Mouse (Mus musculus): ENCODE measurements around the gene Olfm1. TPM values are rescaled to one million over a fixed set of nuclear protein-coding genes. Genes with fewer than 3 reads are reported as not detected.

The Olfm1 gene
- polyA plus RNA-seq, 2 experiments, result 24.6 to 42.1 TPM

- ATAC-seq (ENCODE audit: low FRiP score, low read depth) (no peak), DNase-seq (ENCODE audit: low spot score) (no peak)
- Histone ChIP-seq H3K4me2 (replicated peaks; ENCODE audit: low read depth, low read length, severe bottlenecking) (no peak overlapping the region), H3K27ac (replicated peaks; ENCODE audit: low read depth, low read length) (no peak overlapping the region), H3K4me1 (ENCODE audit: control insufficient read depth, insufficient read depth, low read length) (no peaks in the 10 kb centered on the region), H3K27me3 (ENCODE audit: control insufficient read depth, insufficient read depth, low read length) (no peaks in the 10 kb centered on the region), H3K4me3 (replicated peaks; ENCODE audit: low read length) (no peak overlapping the region), H3K9me3 (ENCODE audit: control insufficient read depth, low read length) (no peaks in the 10 kb centered on the region), H3K9ac (ENCODE audit: low read depth, low read length, severe bottlenecking) (no peak overlapping the region), H3K36me3 (ENCODE audit: control insufficient read depth, insufficient read depth, low read length) (no peaks in the 10 kb centered on the region)
- TF ChIP-seq POLR2A (IDR thresholded peaks at IDR 0.05; ENCODE audit: borderline replicate concordance, extremely low read depth, insufficient read depth, insufficient read length), result no peak
- 85% methylated on average over 4 of the region's 4 CpGs for WGBS
Observed at GRCm38 (mm10) chr2:28252554-28252953, 59.8 kb downstream of the Olfm1 start.

GRCm38 (mm10) chr2:28256029-28256428, 63.2 kb downstream of the Olfm1 start:
- 90% methylated on average over 7 of the region's 7 CpGs for WGBS
- no peaks in the 10 kb centered on the region for H3K4me1 ChIP-seq (ENCODE audit: control insufficient read depth, insufficient read depth, low read length)
- no peak overlapping the region for H3K4me3 ChIP-seq (replicated peaks; ENCODE audit: low read length)
- no peak for TF ChIP-seq POLR2A (IDR thresholded peaks at IDR 0.05; ENCODE audit: borderline replicate concordance, extremely low read depth, insufficient read depth, insufficient read length)
- H3K36me3 ChIP-seq (ENCODE audit: control insufficient read depth, insufficient read depth, low read length), result no peaks in the 10 kb centered on the region
- DNase-seq (ENCODE audit: low spot score), result no peak
- H3K4me2 ChIP-seq (replicated peaks; ENCODE audit: low read depth, low read length, severe bottlenecking), result no peak overlapping the region
- no peaks in the 10 kb centered on the region for H3K27me3 ChIP-seq (ENCODE audit: control insufficient read depth, insufficient read depth, low read length)
- no peak overlapping the region for H3K27ac ChIP-seq (replicated peaks; ENCODE audit: low read depth, low read length)
- ATAC-seq (ENCODE audit: low FRiP score, low read depth), result no peak
- no peak overlapping the region for H3K9ac ChIP-seq (ENCODE audit: low read depth, low read length, severe bottlenecking)
- H3K9me3 ChIP-seq (ENCODE audit: control insufficient read depth, low read length), result no peaks in the 10 kb centered on the region

- no peak overlapping the region for H3K9ac ChIP-seq (ENCODE audit: low read depth, low read length, severe bottlenecking)
- no peak for TF ChIP-seq POLR2A (IDR thresholded peaks at IDR 0.05; ENCODE audit: borderline replicate concordance, extremely low read depth, insufficient read depth, insufficient read length)
- ATAC-seq (ENCODE audit: low FRiP score, low read depth) (no peak), DNase-seq (ENCODE audit: low spot score) (no peak)
- WGBS, result 55% methylated on average over 3 of the region's 3 CpGs
- no peak overlapping the region for H3K4me3 ChIP-seq (replicated peaks; ENCODE audit: low read length)
- H3K4me1 ChIP-seq (ENCODE audit: control insufficient read depth, insufficient read depth, low read length), result no peaks in the 10 kb centered on the region
- H3K27ac ChIP-seq (replicated peaks; ENCODE audit: low read depth, low read length), result no peak overlapping the region
- H3K9me3 ChIP-seq (ENCODE audit: control insufficient read depth, low read length), result no peaks in the 10 kb centered on the region
- no peaks in the 10 kb centered on the region for H3K27me3 ChIP-seq (ENCODE audit: control insufficient read depth, insufficient read depth, low read length)
- no peak overlapping the region for H3K4me2 ChIP-seq (replicated peaks; ENCODE audit: low read depth, low read length, severe bottlenecking)
- no peaks in the 10 kb centered on the region for H3K36me3 ChIP-seq (ENCODE audit: control insufficient read depth, insufficient read depth, low read length)
Observed at GRCm38 (mm10) chr2:28261438-28261837, 68.6 kb downstream of the Olfm1 start.

GRCm38 (mm10) chr2:28267776-28268275, 75.0 kb downstream of the Olfm1 start:
- Histone ChIP-seq H3K4me2 (replicated peaks; ENCODE audit: low read depth, low read length, severe bottlenecking) (no peak overlapping the region), H3K4me3 (replicated peaks; ENCODE audit: low read length) (no peak overlapping the region), H3K27me3 (ENCODE audit: control insufficient read depth, insufficient read depth, low read length) (no peaks in the 10 kb centered on the region), H3K27ac (replicated peaks; ENCODE audit: low read depth, low read length) (no peak overlapping the region), H3K9me3 (ENCODE audit: control insufficient read depth, low read length) (no peaks in the 10 kb centered on the region), H3K36me3 (ENCODE audit: control insufficient read depth, insufficient read depth, low read length) (no peaks in the 10 kb centered on the region), H3K9ac (ENCODE audit: low read depth, low read length, severe bottlenecking) (no peak overlapping the region), H3K4me1 (ENCODE audit: control insufficient read depth, insufficient read depth, low read length) (peaks cover 3% of the 10 kb centered on the region; the same call in 1 of the 2 replicates)
- 86% methylated on average over 3 of the region's 3 CpGs for WGBS
- no peak for ATAC-seq (ENCODE audit: low FRiP score, low read depth)
- TF ChIP-seq POLR2A (IDR thresholded peaks at IDR 0.05; ENCODE audit: borderline replicate concordance, extremely low read depth, insufficient read depth, insufficient read length), result no peak
- DNase-seq (ENCODE audit: low spot score), result no peak

GRCm38 (mm10) chr2:28270561-28270960, 77.8 kb downstream of the Olfm1 start:
- peaks cover 3% of the 10 kb centered on the region; the same call in 1 of the 2 replicates for H3K4me1 ChIP-seq (ENCODE audit: control insufficient read depth, insufficient read depth, low read length)
- no peak overlapping the region for H3K4me3 ChIP-seq (replicated peaks; ENCODE audit: low read length)
- no peaks in the 10 kb centered on the region for H3K36me3 ChIP-seq (ENCODE audit: control insufficient read depth, insufficient read depth, low read length)
- H3K9ac ChIP-seq (ENCODE audit: low read depth, low read length, severe bottlenecking), result no peak overlapping the region
- no peaks in the 10 kb centered on the region for H3K9me3 ChIP-seq (ENCODE audit: control insufficient read depth, low read length)
- ATAC-seq (ENCODE audit: low FRiP score, low read depth), result no peak
- no peak overlapping the region for H3K4me2 ChIP-seq (replicated peaks; ENCODE audit: low read depth, low read length, severe bottlenecking)
- no peaks in the 10 kb centered on the region for H3K27me3 ChIP-seq (ENCODE audit: control insufficient read depth, insufficient read depth, low read length)
- TF ChIP-seq POLR2A (IDR thresholded peaks at IDR 0.05; ENCODE audit: borderline replicate concordance, extremely low read depth, insufficient read depth, insufficient read length), result no peak
- no peak overlapping the region for H3K27ac ChIP-seq (replicated peaks; ENCODE audit: low read depth, low read length)
- DNase-seq (ENCODE audit: low spot score), result peak; percentile 42
- 26% methylated on average over 4 of the region's 4 CpGs for WGBS
